ENCODE assay signal across 24 mouse cellular contexts in the genomic region with DNA sequence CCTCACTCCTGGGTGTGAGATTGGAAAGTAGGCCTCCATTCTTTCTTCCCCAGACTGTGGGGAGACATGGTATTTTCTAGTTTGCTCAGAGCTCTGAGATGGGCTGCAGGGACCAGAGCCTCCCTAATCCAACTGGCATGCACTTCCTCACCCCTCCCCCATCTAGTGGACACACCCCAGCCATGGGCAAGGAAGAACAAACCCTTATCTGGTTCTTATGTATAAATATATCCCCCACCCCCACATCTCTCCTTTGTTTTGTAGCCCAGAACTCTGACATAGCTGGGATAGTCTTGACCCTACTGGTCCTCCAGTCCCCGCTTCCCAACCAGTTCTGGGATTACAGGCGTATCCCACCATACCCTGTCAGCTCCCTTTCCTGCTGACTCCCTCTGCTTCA.
DNase-seq lines count a peak whose midpoint lies in the region; ATAC-seq and TF ChIP-seq lines count a peak whose summit lies in the region.
"Had no signal": no experiment of that assay in that cellular context is flagged by ENCODE, and none has a peak within 500 bp of the region (broad histone marks: within the 10 kb centered on the region; RNA-seq: fewer than 3 reads in every experiment).

No protein-coding gene starts in this region.

- H3K36me3 ChIP-seq in heart, embryonic 10.5 days = peaks cover 46% of the 10 kb centered on the region
- H3K36me3 ChIP-seq in heart, embryonic 14.5 days (ENCODE audit: control insufficient read depth, insufficient read depth, low read length) = peaks cover 32% of the 10 kb centered on the region
- H3K36me3 ChIP-seq: G1E; hindbrain, embryonic 12.5 days had no signal

- H3K4me3 ChIP-seq in heart, embryonic 10.5 days = no peak overlapping the region
- no peak overlapping the region for H3K4me3 ChIP-seq in heart, embryonic 14.5 days (ENCODE audit: control insufficient read depth in 1 of 2, insufficient read depth in 1 of 2, low read depth in 1 of 2, low read length in 2 of 2)
- H3K4me3 ChIP-seq in lung, adult 2 months (replicated peaks; ENCODE audit: extremely low read depth, low read depth, low read length) = no peak overlapping the region
- H3K4me3 ChIP-seq: embryonic facial prominence, embryonic 15.5 days; erythroblast, embryonic 14.5 days; forebrain, embryonic 10.5 days; gastrocnemius, adult 2 months; hindbrain, embryonic 12.5 days had no signal

- intact Hi-C loops in heart, postnatal 25 days (cut with DNase I) = no loop called here
- intact Hi-C loops in heart, postnatal 36 days (cut with DNase I) = no loop called here

- DNase-seq in heart, embryonic 10.5 days (ENCODE audit: low spot score) = no peak
- DNase-seq in heart, postnatal 25 days (ENCODE audit: low spot score) = no peak
- no peak for DNase-seq in heart, postnatal 36 days
- DNase-seq in lung, adult 2 months = peak; percentile 4
- DNase-seq in lung, postnatal 14 days = no peak
- DNase-seq in retina, embryonic 14.5 days (ENCODE audit: low spot score) = no peak
- DNase-seq: adrenal gland, postnatal 10 days; B cell, adult 2 months; cerebellum, adult 11 months; cerebellum, adult 8-10 months; cerebellum, postnatal 14 days; embryo, embryonic 11 days; gastrocnemius, postnatal 25 days; kidney, adult 11 months had no signal

- H3K4me1 ChIP-seq in heart, embryonic 10.5 days = peaks cover 91% of the 10 kb centered on the region
- peaks cover 43 to 58% of the 10 kb centered on the region in 2 experiments for H3K4me1 ChIP-seq in heart, embryonic 14.5 days (ENCODE audit: control insufficient read depth in 2 of 2, insufficient read depth in 2 of 2, low read length in 2 of 2)
- H3K4me1 ChIP-seq in lung, adult 2 months (ENCODE audit: control insufficient read depth, insufficient read depth, low read length) = peaks cover 20% of the 10 kb centered on the region

- no peak overlapping the region for H3K9ac ChIP-seq in heart, embryonic 14.5 days (ENCODE audit: low read length)
- H3K9ac ChIP-seq: embryonic facial prominence, embryonic 15.5 days; hindbrain, embryonic 12.5 days had no signal

- no peaks in the 10 kb centered on the region for H3K27me3 ChIP-seq in heart, embryonic 10.5 days (ENCODE audit: insufficient read depth, poor library complexity, severe bottlenecking)
- no peaks in the 10 kb centered on the region for H3K27me3 ChIP-seq in heart, embryonic 14.5 days (ENCODE audit: control insufficient read depth, insufficient read depth, low read length)
- H3K27me3 ChIP-seq: embryonic facial prominence, embryonic 15.5 days; hindbrain, embryonic 12.5 days had no signal

- ATAC-seq in heart, embryonic 14.5 days (ENCODE audit: insufficient number of reproducible peaks, insufficient read depth, low FRiP score, low read depth) = no peak
- ATAC-seq: CD4-positive, CD25-positive, alpha-beta regulatory T cell, adult 4 months; forebrain, embryonic 14.5 days; hindbrain, postnatal 0 days had no signal

- TF ChIP-seq CTCF in lung, adult 2 months (IDR thresholded peaks at IDR 0.05; ENCODE audit: insufficient read depth, low read length) = no peak

- no peak for TF ChIP-seq POLR2A in lung, adult 2 months (IDR thresholded peaks at IDR 0.05; ENCODE audit: borderline replicate concordance, extremely low read depth, low read depth, low read length)

- peak overlapping the region; percentile 47; the same call in 1 of the 2 replicates for H3K27ac ChIP-seq in heart, embryonic 10.5 days
- peak overlapping the region; percentile 8 to 53; a peak in 2 of 4 replicates for H3K27ac ChIP-seq in heart, embryonic 14.5 days (replicated peaks in 1 of 2; ENCODE audit: control insufficient read depth in 1 of 2, insufficient read depth in 1 of 2, low read depth in 2 of 2, low read length in 2 of 2)
- H3K27ac ChIP-seq: embryonic facial prominence, embryonic 15.5 days; forebrain, embryonic 10.5 days; gastrocnemius, adult 2 months; hindbrain, embryonic 12.5 days; hindbrain, postnatal 0 days had no signal

- 69% methylated on average over 2 of the region's 2 CpGs for WGBS in heart, embryonic 10.5 days
- 51% methylated on average over 2 of the region's 2 CpGs for WGBS in heart, embryonic 14.5 days
- 44% methylated on average over 2 of the region's 2 CpGs for WGBS in lung, adult 2 months

- H3K9me3 ChIP-seq in heart, embryonic 10.5 days = no peaks in the 10 kb centered on the region
- H3K9me3 ChIP-seq in heart, embryonic 14.5 days (ENCODE audit: control insufficient read depth, low read length) = no peaks in the 10 kb centered on the region
- H3K9me3 ChIP-seq: embryonic facial prominence, embryonic 15.5 days; forebrain, embryonic 10.5 days; G1E; hindbrain, embryonic 12.5 days had no signal

- H3K4me2 ChIP-seq in heart, embryonic 14.5 days (ENCODE audit: low read length) = no peak overlapping the region
- H3K4me2 ChIP-seq: embryonic facial prominence, embryonic 15.5 days; hindbrain, embryonic 12.5 days had no signal
